Mouse (Mus musculus) olfactory bulb, adult 2 months (tissue): Measurements from ENCODE around the gene Inhbb.

Experiments used
- CTCF ChIP-seq: fragments of 200-500 bp; IDR thresholded peaks from 2 replicates; pipeline ENCODE4 v1.5.1; 2012; ENCODE audit warnings: low read depth, mild to moderate bottlenecking, low read length, moderate library complexity; ENCODE audit not compliant: insufficient read depth
- POLR2A ChIP-seq: fragments of 200-500 bp; IDR thresholded peaks from 2 replicates; pipeline ENCODE4 v1.6.1; 2012; ENCODE audit warnings: mild to moderate bottlenecking, low read depth, low read length, moderate library complexity; ENCODE audit not compliant: insufficient read depth

DNA sequence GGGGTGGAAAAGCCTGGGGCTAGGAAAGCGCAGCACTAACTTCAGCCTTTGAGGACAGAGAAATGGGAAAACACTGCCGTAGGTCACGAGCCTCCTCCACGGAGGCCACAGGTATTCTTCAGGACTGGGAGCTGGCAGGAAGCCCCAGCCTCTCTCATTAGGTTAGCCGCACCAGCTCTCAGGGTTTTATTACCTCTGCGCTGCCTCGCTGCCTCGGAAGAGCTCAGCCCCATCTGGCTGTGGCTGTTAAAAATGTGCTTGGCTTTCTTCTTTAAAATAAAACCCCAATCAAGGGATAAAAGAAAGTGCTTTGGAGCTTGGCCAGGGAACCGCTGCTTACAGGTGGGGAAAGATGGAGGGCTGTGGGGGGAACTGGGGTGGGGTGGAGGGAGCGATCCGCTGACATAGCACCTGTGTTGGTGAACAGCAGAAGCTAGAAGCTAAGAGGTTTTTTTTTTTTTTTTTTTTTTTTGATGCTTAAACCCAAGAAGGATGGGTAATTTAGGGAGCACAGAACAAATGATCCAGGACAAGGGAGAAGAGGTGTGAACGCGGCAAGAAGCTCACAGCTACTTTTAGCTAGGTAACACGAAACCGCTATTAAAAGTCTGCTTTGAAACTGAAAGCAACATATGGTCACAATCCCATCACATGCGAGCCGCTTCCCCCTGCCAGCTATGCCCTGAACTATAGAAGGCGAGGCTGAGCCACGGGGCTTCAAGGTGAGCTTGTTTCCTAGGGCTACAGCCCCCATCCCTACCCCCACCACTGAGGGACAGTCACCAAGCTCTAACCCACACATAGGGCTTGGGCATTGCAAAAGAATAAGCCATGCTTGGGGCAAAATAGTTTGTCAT is 34.9 kb upstream of the Inhbb start:
- TF ChIP-seq POLR2A (no peak), CTCF (no peak)
